Mouse (Mus musculus) c-Kit-negative CD71-positive TER-119-positive erythroid progenitor cells, embryonic 14.5 days (primary cell): ENCODE measurements around the gene Unc5cl.
"Not testable (repeated sequence)": the region's sequence is repeated elsewhere in the genome, so short reads cannot be mapped to it uniquely, and the experiment has no call there.

Experiments
- DNase-seq: peaks from one replicate; pipeline ENCODE4 v3.0.0-alpha.2; 2013; ENCODE audit warnings: low read depth, low spot score

Gene Unc5cl

DNA sequence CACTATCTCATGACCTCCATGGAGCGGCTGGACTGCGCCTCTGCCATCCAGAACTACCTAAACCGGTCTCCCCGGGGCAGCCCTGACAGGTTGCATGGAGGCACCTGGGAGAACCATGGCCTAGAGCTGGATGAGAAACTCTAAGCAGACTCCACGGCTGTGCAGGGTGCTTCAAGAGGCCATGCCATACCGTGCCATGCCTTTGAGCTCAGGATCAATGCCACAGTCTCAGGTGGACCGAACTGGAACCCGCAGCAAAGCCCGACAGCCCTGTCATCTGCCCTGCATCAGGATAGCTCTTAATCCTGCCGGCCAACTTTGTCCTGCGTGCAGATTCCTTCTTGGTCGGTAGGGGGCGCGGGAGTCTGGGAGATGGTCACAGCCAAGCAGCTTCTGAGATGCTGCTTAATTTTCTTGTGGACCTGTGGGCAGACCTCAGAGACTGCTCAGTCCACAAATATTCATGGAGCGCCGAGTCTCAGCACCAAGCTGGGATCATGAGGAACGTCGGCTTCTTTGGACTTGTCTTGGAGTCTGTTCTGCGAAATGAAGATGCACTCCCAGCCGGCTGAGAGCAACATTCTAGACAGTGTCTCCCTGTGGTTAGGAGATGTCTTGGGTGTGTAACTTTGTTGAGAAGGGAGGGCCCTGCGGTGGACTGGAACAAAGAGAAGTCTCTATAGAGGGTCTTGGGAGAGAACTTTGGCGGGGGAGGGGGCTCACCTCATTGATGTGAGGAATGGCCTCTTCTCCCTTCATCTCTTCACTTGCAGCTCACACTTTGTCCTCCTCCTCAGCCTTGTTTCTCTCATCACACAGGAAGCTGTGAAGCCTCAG lies 12.9 kb downstream of the Unc5cl start:
- peak; percentile 72 for DNase-seq

GRCm38 (mm10) chr17:48474282-48474681 lies 19.6 kb downstream of the Unc5cl start:
- DNase-seq, result not testable (repeated sequence)

- DNase-seq, result no peak
Measured at GRCm38 (mm10) chr17:48475444-48475843, 20.7 kb downstream of the Unc5cl start.

GRCm38 (mm10) chr17:48479952-48480351 lies 25.3 kb downstream of the Unc5cl start:
- no peak for DNase-seq

- no peak for DNase-seq
Measured at GRCm38 (mm10) chr17:48483764-48484163, 29.1 kb downstream of the Unc5cl start.

- no peak for DNase-seq
Measured at GRCm38 (mm10) chr17:48484191-48484590, 29.5 kb downstream of the Unc5cl start.

DNA sequence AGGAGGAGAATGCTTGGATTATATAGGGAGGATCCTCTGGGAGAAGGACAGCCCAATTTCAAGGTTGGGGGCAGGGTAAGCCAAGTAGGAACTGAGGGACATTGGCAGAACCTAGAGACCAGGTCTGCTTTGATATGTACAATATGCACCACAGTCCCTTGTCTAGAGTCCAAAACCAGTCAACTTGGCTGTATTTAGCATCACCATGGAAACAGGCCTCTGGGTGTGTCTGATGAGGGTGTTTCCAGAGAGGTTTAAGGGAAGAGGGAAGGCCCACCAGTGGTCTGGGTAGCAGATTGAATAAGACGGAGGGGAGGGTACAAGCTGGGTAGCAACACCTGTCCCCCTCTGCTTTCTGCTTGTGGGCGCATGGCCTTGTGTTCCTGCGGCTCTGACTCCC lies 34.8 kb downstream of the Unc5cl start:
- DNase-seq, result no peak

DNA sequence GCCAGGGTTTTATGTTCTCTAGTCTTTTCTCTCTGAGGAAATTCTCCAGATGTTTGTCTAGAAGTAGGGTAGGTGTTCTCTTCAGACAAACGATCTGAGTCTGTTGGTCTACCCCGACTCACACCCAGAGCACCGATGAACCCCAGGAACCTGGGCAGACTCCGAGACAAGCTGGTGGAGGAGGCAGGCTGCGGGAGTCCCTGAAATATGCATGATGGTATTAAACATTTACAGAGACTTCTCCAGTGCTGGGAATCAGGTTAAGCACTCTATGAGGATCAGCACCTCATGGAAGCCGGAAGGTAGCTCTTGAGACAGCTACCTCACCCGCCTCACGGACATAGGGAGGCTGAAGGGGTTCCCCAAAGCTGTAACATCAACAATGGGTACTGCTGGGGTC lies 37.9 kb downstream of the Unc5cl start:
- DNase-seq, result no peak

DNA sequence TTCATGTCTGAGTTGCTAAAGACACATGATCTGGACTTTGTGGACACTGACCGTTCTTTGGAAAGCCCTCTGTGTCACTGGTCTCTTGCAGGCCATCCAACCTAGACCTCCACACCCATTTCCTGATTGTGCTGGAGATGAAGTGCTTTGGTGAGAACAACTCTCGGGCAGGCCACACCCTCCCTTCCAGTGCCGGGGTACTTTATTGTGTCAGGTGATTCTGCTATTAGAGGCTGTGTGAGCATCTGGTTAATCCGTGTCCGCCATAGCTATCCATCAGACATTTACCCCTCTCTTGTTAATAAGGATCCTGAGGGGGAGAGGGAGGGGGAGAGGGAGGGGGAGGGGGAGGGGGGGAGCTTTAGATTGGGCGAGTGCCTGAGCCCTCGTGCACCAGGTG lies 38.9 kb downstream of the Unc5cl start:
- no peak for DNase-seq

DNA sequence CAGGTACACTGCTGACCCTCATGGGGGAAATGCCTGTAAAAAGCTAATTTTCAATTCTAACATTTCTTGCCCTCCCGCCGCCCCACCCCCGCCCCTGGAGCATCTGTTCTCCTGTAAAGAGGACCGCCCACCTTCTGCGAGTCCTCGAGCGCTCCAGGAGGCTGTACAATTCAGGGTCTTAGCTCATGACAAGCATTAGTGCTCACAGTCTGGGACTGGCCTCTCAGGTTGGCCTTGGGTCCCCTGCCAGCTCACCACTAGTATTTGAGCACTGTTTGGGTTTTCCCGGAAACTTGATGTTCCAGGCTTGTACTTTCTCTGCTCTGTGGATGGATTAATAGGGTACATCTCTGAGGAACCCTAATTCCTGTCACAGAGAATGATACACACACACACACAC lies 39.3 kb downstream of the Unc5cl start:
- DNase-seq, result no peak

GRCm38 (mm10) chr17:48497986-48498385 lies 43.3 kb downstream of the Unc5cl start:
- DNase-seq, result no peak

- no peak for DNase-seq
Measured at GRCm38 (mm10) chr17:48500846-48501445, 46.2 kb downstream of the Unc5cl start.

DNA sequence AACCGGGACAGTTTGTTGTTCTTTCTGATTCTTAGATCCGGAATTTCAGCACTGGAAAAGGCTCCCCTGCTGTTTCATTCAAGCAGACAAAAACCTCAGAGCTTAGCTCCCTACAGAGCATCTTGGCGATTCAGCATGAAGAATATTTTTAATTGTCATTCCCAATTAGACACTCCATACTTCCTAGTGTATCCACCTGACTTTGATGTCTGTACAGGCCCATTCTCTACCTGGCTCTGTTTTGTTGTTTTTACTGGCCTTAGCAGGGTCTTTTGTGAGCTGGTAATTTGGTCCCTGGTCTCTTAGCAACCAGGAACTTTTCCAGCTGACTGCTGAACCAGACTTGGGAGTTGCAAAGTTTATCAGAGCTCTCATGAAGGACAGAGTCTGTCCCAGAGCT lies 50.3 kb downstream of the Unc5cl start:
- no peak for DNase-seq

GRCm38 (mm10) chr17:48506986-48507385 lies 52.3 kb downstream of the Unc5cl start:
- DNase-seq, result no peak

DNA sequence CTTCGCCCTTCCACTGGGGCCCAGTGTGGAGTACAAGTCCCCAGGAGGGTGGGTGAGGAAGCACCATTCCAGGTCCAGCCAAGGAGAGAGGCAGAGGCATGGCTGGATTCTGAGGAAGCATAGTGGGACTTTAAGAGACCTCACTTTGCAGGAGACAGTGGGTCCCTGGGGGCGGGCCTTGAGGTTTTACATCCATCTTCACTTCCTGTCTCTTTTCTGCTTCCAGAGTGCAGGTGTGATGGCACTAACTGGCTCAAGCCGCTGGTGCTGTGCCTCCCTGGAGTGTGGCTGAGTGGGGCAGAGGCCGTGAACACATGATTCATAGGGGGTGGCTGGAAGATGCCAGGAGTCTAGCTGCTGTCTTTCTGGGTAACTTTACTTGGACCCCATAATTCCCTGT lies 54.9 kb downstream of the Unc5cl start:
- DNase-seq, result no peak

GRCm38 (mm10) chr17:48512614-48513281 lies 58.0 kb downstream of the Unc5cl start:
- no peak for DNase-seq

DNA sequence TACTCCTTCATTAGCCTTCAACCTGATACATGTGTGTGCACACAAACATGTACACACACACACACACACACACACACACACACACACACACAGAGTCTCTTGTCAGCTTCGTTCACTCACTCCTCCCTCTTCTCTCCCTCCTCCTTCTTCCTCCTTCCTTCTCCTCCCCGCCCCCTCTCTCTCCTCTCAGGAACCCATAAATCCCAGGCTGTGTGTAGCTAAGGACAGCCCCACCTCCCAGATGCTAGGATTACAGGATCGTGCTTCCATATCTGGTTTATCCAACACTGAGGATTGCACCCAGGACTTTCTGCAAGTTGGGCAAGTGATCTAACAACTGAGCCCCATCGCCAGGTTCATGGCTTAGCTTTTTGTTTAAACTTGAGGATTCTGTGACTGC lies 59.9 kb downstream of the Unc5cl start:
- DNase-seq, result no peak

DNA sequence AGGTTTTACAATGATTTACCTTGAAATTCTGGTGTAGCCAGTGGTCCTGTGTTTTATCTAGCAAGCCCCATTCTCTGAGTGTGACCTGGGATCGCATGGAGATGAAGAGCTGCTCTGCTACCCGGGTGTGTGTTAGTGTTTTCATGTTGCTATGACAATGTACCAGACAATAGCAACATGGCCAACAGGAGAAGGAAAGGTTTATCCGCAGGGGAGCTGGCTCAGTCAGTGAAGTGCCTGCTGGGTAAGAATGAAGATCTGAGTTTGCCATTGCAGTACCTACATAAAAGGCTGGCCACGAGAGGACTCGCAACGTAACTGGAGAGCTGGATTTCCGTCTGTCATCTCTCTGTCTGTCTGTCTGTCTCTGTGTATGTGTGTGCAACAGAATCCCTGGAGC lies 64.3 kb downstream of the Unc5cl start:
- no peak for DNase-seq

DNA sequence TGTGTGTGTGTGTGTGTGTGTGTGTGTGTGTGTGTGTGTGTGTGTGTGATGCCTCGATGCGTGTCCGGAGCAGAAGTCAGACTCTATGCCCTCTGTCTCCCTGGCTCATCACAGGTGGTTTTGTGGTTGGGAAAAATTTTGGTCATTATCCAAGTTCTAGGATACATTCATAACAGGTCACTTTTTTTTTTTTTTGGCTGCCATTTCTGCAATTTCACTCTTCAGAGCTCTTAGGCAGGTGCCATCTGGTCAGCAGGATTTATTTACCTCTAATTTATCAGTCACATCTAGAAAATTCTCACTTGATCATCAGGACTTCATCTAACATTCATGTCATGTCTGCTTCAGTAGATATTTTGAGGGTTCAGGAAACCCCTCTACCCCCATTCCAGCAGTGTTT lies 65.7 kb downstream of the Unc5cl start:
- no peak for DNase-seq

DNA sequence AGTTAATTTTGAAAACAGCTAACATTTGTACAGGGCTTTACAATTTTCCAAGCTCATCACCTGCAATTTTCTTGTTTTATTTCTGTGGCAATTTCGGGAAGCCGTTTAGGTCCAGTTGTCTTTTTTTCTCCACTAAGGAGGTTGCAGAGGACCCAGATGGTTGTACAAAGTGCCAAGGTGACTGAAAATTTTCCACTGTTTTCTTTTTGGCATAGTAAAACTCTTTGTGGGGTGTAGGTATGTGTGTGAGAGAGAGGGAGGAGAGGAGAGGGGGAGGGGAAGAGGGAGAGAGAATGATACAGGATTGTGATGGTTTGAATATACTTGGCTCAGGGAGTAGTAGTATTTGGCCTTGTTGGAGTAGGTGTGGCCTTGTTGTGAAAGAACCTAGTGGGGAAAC lies 68.4 kb downstream of the Unc5cl start:
- no peak for DNase-seq

DNA sequence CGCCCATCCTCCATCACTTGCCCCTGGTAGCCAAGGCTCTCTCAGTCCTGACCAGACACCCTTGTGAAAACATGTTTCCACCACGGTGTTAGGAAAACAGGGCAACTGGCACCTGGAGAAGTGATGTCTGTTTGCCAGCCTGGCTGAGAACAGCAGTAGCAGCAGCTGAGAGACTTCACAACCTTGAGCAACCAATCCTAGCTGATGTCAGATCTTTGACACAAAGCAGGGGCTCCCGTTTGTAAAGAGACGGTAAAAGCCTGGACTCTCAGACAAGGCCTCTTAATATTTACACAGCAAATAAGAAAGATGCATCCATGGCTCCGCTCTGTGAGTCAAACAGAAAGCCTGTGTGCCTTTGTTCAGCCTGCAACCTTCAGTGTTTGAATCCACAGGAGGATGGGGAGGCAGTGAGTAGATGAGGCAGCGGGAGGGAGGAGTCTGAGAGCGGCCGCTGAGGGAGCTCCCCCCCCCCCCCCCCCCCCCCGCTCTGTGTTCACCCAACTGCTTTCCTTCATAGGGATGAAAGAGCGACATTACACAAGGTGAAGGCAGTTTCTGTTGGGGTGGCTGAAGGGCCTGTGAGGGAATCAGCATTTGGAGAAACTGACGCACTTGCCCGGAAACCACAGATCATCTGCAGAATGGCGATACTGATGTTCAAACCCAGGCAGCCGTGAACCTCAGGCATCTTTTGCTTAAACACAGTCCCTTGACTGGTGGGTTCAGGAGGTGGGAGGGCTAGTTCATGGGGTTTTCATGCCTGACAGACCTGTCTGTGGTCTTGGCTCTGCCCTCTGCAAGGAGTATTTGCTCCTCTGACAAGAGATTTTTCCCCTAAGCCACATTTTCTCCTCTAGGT lies 79.4 kb downstream of the Unc5cl start:
- DNase-seq, result no peak

DNA sequence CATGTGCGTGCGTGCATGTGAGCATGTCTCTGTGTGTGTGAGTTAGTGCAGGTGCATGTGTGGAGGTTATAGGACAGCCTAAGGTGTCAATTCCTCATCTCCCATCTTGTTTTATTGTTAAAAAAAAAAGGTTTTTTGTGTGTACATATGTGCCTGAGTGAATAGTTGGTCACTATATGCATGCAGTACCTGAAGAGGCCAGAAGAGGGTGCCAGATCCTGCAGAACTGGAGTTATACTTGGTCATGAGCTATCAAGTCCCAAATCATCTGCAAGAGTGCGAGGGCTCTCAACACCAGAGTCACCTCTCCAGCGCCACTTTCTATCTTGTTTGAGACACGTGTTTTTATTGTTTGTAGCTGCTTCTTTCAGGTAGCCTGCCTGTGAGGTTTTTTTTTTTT lies 83.6 kb downstream of the Unc5cl start:
- DNase-seq, result peak; percentile 35
